Mouse (Mus musculus) embryonic facial prominence, embryonic 13.5 days (tissue): ENCODE measurements around the gene Ell. TPM values are rescaled to one million over a fixed set of nuclear protein-coding genes. Genes with fewer than 3 reads are reported as not detected.

Source experiments
- ATAC-seq: fragments of 200-750 bp; cut with Nextera tagmentation; 2 replicates; pipeline ENCODE4 v1.8.0; 2017; ENCODE audit warnings: low read depth; ENCODE audit not compliant: insufficient number of reproducible peaks, insufficient read depth, low FRiP score, low TSS enrichment
- H3K27ac ChIP-seq: fragments of 300-500 bp; sonication (generic); 2 replicates; pipeline ENCODE4 v1.5.1; 2015; ENCODE audit warnings: moderate library complexity, mild to moderate bottlenecking, inconsistent platforms
- H3K27me3 ChIP-seq: fragments of 300-500 bp; sonication (generic); 2 replicates; pipeline ENCODE4 v1.6.1; 2015; ENCODE audit warnings: mild to moderate bottlenecking, inconsistent platforms
- H3K36me3 ChIP-seq: fragments of 300-500 bp; sonication (generic); 2 replicates; pipeline ENCODE4 v1.6.1; 2015; ENCODE audit warnings: mild to moderate bottlenecking, inconsistent platforms
- H3K4me1 ChIP-seq: fragments of 300-500 bp; sonication (generic); 2 replicates; pipeline ENCODE4 v1.6.1; 2015; ENCODE audit warnings: inconsistent platforms
- H3K4me2 ChIP-seq: fragments of 300-500 bp; sonication (generic); 2 replicates; pipeline ENCODE4 v1.6.1; 2015; ENCODE audit warnings: moderate library complexity, mild to moderate bottlenecking, inconsistent platforms
- H3K4me3 ChIP-seq: fragments of 300-500 bp; sonication (generic); 2 replicates; pipeline ENCODE4 v1.5.1; 2015; ENCODE audit warnings: mild to moderate bottlenecking, inconsistent platforms
- H3K9ac ChIP-seq: fragments of 300-500 bp; sonication (generic); 2 replicates; pipeline ENCODE4 v1.6.1; 2015; ENCODE audit warnings: mild to moderate bottlenecking, inconsistent platforms
- H3K9me3 ChIP-seq: fragments of 300-500 bp; sonication (generic); 2 replicates; pipeline ENCODE4 v1.6.1; 2016; ENCODE audit warnings: inconsistent platforms
- WGBS: fragments of 180-500 bp; shearing (Covaris S2); methylation state at CpG from one replicate; pipeline ENCODE4 v1.1.7; 2015; ENCODE audit warnings: mixed read lengths; 5-methylcytosine and 5-hydroxymethylcytosine counted together
- polyA plus RNA-seq: library from polyadenylated mRNA; unstranded; fragments of >200 nt; fragmentation: Nextera tagmentation; extraction: Ambion mirVana; gene quantifications from 2 replicates; pipeline ENCODE4 v1.2.1, GENCODE M21; 2015

The Ell gene
- polyA plus RNA-seq, 1 experiment from 2014 or later: 20.6 TPM

DNA sequence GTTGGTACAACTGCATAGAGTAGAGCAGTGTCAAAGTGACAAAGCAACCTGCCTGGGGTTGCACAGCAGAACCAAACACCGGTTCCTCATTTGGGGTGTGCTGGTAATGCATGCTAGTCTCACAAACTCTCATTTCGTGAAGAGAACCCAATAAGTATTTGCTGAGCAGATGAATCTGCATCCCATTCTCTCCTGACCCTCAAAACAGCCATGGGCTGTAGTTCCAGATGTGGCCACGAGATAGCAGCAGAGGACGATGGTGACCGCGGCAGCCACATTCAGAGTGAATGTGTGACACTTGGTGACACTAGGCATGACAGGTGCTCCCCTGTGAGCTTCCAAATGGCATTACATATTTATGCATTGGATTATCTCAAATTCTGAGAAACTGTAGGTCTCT, 72.6 kb downstream of the Ell start:
- Histone ChIP-seq H3K4me1 (peaks cover 45% of the 10 kb centered on the region), H3K27ac (peak overlapping the region; percentile 97), H3K9me3 (no peaks in the 10 kb centered on the region), H3K9ac (peak overlapping the region; percentile 72), H3K4me2 (peak overlapping the region; percentile 93), H3K4me3 (peak overlapping the region; percentile 79), H3K27me3 (0 out of 2 replicates have a peak, but pooled peaks cover 3% of the 10 kb centered on the region), H3K36me3 (no peaks in the 10 kb centered on the region)
- 1% methylated on average over 6 of the region's 6 CpGs for WGBS
- no peak for ATAC-seq

GRCm38 (mm10) chr8:70613763-70614162, 74.5 kb downstream of the Ell start:
- no peaks in the 10 kb centered on the region for H3K9me3 ChIP-seq
- no peak overlapping the region for H3K4me3 ChIP-seq
- WGBS: 15% methylated on average over 1 of the region's 1 CpGs
- no peak overlapping the region for H3K27ac ChIP-seq
- H3K9ac ChIP-seq: no peak overlapping the region
- 0 out of 2 replicates have a peak, but pooled peaks cover 3% of the 10 kb centered on the region for H3K27me3 ChIP-seq
- no peak for ATAC-seq
- H3K4me1 ChIP-seq: peaks cover 37% of the 10 kb centered on the region
- no peak overlapping the region for H3K4me2 ChIP-seq
- H3K36me3 ChIP-seq: no peaks in the 10 kb centered on the region

DNA sequence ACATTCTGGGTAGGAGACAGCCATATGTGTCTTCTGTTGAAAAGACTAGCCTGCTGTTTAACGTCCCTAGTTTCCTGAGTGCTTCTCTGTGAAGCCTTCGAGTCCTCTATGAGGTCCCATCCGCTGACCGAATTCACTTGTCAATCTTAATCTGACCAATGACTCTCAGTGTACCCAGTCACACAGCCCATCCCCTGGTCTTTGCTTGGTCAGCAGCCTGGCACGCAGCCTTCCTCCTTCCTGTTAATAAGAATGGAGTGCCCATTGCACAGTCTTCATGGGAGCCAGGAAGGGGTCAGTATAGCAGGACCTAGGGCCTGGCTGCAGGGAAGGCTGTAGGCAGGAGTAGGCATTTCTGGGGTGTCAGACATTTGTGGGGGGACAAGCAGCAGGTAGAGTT, 75.2 kb downstream of the Ell start:
- Histone ChIP-seq H3K4me2 (no peak overlapping the region), H3K27ac (no peak overlapping the region), H3K4me3 (no peak overlapping the region), H3K4me1 (peaks cover 30% of the 10 kb centered on the region), H3K36me3 (no peaks in the 10 kb centered on the region), H3K27me3 (0 out of 2 replicates have a peak, but pooled peaks cover 3% of the 10 kb centered on the region), H3K9me3 (no peaks in the 10 kb centered on the region), H3K9ac (0 out of 2 replicates have a peak overlapping the region, but pooled peaks have one; percentile 1)
- 79% methylated on average over 5 of the region's 5 CpGs for WGBS
- no peak for ATAC-seq

- peaks cover 24% of the 10 kb centered on the region for H3K4me1 ChIP-seq
- peaks cover 5% of the 10 kb centered on the region for H3K27me3 ChIP-seq
- H3K27ac ChIP-seq: no peak overlapping the region
- WGBS: 88% methylated on average over 8 of the region's 8 CpGs
- no peaks in the 10 kb centered on the region for H3K9me3 ChIP-seq
- no peak overlapping the region for H3K9ac ChIP-seq
- no peak overlapping the region for H3K4me3 ChIP-seq
- no peaks in the 10 kb centered on the region for H3K36me3 ChIP-seq
- no peak for ATAC-seq
- no peak overlapping the region for H3K4me2 ChIP-seq
Measured at GRCm38 (mm10) chr8:70615281-70615680, 76.0 kb downstream of the Ell start.

GRCm38 (mm10) chr8:70615894-70616293, 76.6 kb downstream of the Ell start, which contains the start of gene Lrrc25:
Gene Lrrc25, plus strand, starts transcription at chr8:70616155.
- WGBS: 78% methylated on average over 3 of the region's 3 CpGs
- peaks cover 18% of the 10 kb centered on the region for H3K4me1 ChIP-seq
- no peak within 1 kb of the TSS for H3K4me3 ChIP-seq
- H3K9me3 ChIP-seq: no peaks in the 10 kb centered on the region
- H3K27me3 ChIP-seq: peaks cover 11% of the 10 kb centered on the region
- no peak within 1 kb of the TSS for H3K9ac ChIP-seq
- H3K36me3 ChIP-seq: no peaks in the 10 kb centered on the region
- no peak within 1 kb of the TSS for H3K27ac ChIP-seq
- no peak within 1 kb of the TSS for H3K4me2 ChIP-seq
- no peak for ATAC-seq

DNA sequence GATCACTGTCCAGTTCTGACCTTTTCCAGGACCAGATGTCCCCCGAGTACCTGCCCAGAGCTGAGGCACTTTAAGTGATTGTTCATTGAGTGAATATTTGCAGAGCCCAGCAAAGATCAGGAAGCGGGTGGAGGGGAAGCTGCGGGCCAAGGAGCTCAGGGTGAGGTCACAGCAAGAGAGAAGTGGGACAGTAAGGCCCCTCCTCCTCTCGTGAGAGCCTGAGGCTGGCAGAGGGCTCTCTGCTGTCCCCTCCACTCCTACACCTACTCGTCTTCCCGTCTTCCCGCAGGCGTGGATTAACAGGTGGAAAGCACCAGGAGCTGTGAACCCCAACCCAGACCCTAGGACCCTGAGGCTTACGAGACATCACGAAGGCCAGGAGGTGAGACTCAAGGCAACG, 77.4 kb downstream of the Ell start:
- ATAC-seq: no peak
- Histone ChIP-seq H3K27ac (no peak overlapping the region), H3K4me1 (peaks cover 10% of the 10 kb centered on the region), H3K4me2 (no peak overlapping the region), H3K4me3 (no peak overlapping the region), H3K9me3 (no peaks in the 10 kb centered on the region), H3K9ac (no peak overlapping the region), H3K36me3 (no peaks in the 10 kb centered on the region), H3K27me3 (peaks cover 15% of the 10 kb centered on the region)
- 52% methylated on average over 11 of the region's 11 CpGs for WGBS

DNA sequence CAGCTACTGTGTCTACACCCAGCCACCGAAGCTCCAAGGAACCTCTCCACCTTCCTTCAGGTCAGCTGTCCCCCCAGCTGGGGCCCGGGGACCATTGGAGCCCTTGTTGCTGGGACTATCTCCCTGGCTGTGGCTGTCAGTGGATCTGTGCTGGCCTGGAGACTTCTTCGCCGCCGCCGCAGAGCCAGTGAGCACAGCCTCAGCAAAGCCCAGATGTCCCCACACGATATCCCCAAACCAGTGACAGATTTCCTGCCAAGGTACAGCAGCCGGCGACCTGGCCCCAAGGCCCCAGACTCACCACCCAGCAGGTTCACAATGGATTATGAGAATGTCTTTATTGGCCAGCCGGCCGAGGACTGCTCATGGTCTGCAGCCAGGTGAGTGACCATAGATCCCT, 78.7 kb downstream of the Ell start:
- H3K9me3 ChIP-seq: no peaks in the 10 kb centered on the region
- no peak overlapping the region for H3K4me2 ChIP-seq
- H3K4me1 ChIP-seq: peaks cover 6% of the 10 kb centered on the region
- 0 out of 2 replicates have a peak overlapping the region, but pooled peaks have one; percentile 28 for H3K9ac ChIP-seq
- H3K27me3 ChIP-seq: peaks cover 28% of the 10 kb centered on the region
- no peaks in the 10 kb centered on the region for H3K36me3 ChIP-seq
- H3K27ac ChIP-seq: no peak overlapping the region
- H3K4me3 ChIP-seq: no peak overlapping the region
- ATAC-seq: no peak
- WGBS: 78% methylated on average over 11 of the region's 11 CpGs

DNA sequence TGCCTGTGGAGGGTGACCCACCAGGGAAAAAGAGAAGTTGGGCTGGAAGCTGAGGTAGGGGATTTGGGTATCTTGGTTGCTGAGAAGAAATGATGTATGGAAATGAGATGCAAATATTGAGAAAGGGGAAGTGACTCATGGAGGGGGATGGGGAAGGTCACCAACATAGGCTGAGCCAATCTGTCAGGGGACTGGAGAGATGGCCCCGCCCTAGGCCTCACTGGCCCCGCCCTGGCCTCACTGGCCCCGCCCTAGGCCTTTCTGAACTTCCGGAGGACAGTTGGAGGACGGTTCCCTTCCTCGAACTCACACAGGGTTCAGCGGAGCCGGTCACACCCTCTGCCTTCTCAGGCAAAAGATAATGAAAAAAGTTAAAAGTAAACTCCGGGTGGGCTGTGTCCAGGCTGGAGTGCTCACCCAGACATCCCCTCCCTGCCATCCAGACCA, 79.7 kb downstream of the Ell start:
- H3K4me2 ChIP-seq: no peak overlapping the region
- WGBS: 26% methylated on average over 9 of the region's 9 CpGs
- H3K36me3 ChIP-seq: no peaks in the 10 kb centered on the region
- peaks cover 6% of the 10 kb centered on the region for H3K4me1 ChIP-seq
- H3K9me3 ChIP-seq: no peaks in the 10 kb centered on the region
- H3K27ac ChIP-seq: no peak overlapping the region
- peaks cover 31% of the 10 kb centered on the region for H3K27me3 ChIP-seq
- ATAC-seq: no peak; the same call in 1 of the 2 replicates
- H3K4me3 ChIP-seq: no peak overlapping the region
- H3K9ac ChIP-seq: no peak overlapping the region

- H3K4me3 ChIP-seq: no peak overlapping the region
- H3K27me3 ChIP-seq: peaks cover 31% of the 10 kb centered on the region
- no peak overlapping the region for H3K4me2 ChIP-seq
- WGBS: 56% methylated on average over 3 of the region's 3 CpGs
- ATAC-seq: no peak
- no peaks in the 10 kb centered on the region for H3K9me3 ChIP-seq
- H3K36me3 ChIP-seq: no peaks in the 10 kb centered on the region
- no peak overlapping the region for H3K27ac ChIP-seq
- H3K9ac ChIP-seq: no peak overlapping the region
- H3K4me1 ChIP-seq: peaks cover 6% of the 10 kb centered on the region
Measured at GRCm38 (mm10) chr8:70622220-70622619, 83.0 kb downstream of the Ell start.

GRCm38 (mm10) chr8:70625104-70625503, 85.8 kb downstream of the Ell start:
- H3K4me1 ChIP-seq: peaks cover 8% of the 10 kb centered on the region; the same call in 1 of the 2 replicates
- no peak overlapping the region for H3K27ac ChIP-seq
- peaks cover 31% of the 10 kb centered on the region for H3K27me3 ChIP-seq
- H3K4me3 ChIP-seq: no peak overlapping the region
- 11% methylated on average over 5 of the region's 5 CpGs for WGBS
- no peaks in the 10 kb centered on the region for H3K36me3 ChIP-seq
- ATAC-seq: no peak
- H3K9ac ChIP-seq: peak overlapping the region; percentile 56; the same call in 1 of the 2 replicates
- no peaks in the 10 kb centered on the region for H3K9me3 ChIP-seq
- H3K4me2 ChIP-seq: peak overlapping the region; percentile 24

GRCm38 (mm10) chr8:70627041-70627440, 87.8 kb downstream of the Ell start:
- no peak overlapping the region for H3K9ac ChIP-seq
- peaks cover 27% of the 10 kb centered on the region for H3K27me3 ChIP-seq
- ATAC-seq: no peak
- H3K4me3 ChIP-seq: no peak overlapping the region
- no peaks in the 10 kb centered on the region for H3K36me3 ChIP-seq
- H3K27ac ChIP-seq: no peak overlapping the region
- H3K4me1 ChIP-seq: peaks cover 20% of the 10 kb centered on the region; the same call in 1 of the 2 replicates
- 87% methylated on average over 5 of the region's 5 CpGs for WGBS
- no peak overlapping the region for H3K4me2 ChIP-seq
- no peaks in the 10 kb centered on the region for H3K9me3 ChIP-seq

GRCm38 (mm10) chr8:70628986-70629490, 89.8 kb downstream of the Ell start:
- Histone ChIP-seq H3K9me3 (no peaks in the 10 kb centered on the region), H3K27me3 (peaks cover 19% of the 10 kb centered on the region), H3K27ac (no peak overlapping the region), H3K4me3 (peak overlapping the region; percentile 54), H3K4me1 (peaks cover 25% of the 10 kb centered on the region), H3K9ac (peak overlapping the region; percentile 70), H3K4me2 (peak overlapping the region; percentile 73), H3K36me3 (no peaks in the 10 kb centered on the region)
- 59% methylated on average over 7 of the region's 7 CpGs for WGBS
- no peak for ATAC-seq
